Mouse (Mus musculus) mesoderm, embryonic 11.5 days (tissue): ENCODE results near the gene Pot1b.

Experiments
- DNase-seq: peaks from one replicate; pipeline ENCODE4 v3.0.0-alpha.2; 2012; ENCODE audit warnings: low read depth, low spot score

Pot1b gene

DNA sequence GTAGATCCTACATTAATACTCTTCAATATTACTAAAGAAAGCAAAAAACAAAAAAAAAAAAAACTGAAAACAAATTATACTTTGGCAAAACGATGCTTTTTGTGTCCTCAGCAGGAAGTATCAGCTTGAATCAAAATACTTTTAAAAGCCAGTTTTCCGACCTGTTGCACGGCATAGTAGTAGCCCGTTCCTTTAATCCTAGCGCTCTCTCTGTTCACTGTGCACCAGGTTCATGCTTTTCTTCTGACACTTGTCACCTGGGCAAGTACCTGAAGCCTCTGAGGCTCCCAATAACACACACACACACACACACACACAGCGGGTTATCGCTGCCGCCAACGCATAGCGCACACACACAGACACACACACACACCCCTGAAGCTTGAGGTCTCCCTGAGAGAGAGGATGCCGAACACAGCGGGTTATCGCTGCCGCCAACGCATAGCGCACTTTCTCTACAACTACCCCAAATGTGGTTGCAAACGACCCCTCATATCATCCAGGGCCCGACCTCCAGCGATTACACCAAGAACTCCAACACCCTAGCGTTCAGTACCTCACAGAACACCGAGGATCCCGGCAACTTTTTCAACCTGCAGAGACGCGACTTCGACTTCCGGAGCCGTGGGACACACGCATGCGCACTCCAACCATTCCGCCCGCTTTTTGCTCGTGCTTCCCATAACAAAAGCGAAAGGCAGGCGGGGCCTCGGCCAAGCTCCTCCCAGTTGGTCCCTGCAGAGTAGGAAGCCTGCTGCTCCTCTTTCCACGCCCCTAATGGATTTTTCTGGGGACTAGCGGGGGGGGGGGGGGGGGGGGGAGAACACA is at the start of gene Pot1b:
Gene Pot1b, minus strand, starts transcription at position 645 of the 828 bp plus-strand sequence.
- DNase-seq, result peak; percentile 99

DNA sequence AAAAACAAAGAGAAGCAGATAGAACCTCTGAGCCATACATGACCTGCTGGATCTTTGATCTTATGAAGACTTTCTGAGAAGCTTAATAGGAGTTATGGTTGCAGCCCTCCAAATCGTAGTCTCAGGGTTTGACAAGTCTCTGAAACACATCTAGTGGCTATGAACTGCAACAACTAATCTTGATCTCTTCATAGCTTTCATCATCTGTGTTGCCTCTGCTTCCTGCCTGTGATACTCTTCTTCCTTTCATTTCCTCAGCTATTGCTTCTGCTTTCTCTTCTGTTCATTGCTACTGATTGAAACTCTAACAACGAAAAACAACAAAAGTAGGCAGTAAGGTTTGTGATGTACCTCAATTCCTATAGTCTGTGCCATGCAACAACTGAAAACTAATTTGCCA is 38.7 kb upstream of the Pot1b start:
- DNase-seq, result no peak

GRCm38 (mm10) chr17:55749786-55750185 is 37.4 kb upstream of the Pot1b start, which contains the start of gene Adgre4:
TSS of gene Adgre4 (plus strand) at chr17:55749984.
- DNase-seq, result no peak

DNA sequence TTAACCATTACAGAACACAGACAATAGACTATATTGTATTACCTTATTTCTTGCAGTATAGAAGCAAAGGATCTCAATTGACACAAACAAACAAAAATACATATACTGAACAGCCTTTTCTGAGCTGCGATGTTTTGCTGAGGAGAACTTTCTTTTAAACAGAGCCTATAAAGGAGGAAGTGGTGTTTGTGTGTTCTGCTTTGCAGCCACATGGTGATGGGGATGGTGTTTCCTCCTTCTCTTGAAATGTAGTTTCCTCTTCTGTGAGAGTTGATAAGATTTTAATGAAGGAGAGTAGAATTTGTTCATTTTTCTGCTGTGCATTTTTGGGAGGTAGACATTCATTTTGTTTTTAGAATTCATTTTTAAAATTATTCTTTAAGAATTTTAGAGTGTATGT is 24.2 kb upstream of the Pot1b start:
- no peak for DNase-seq

GRCm38 (mm10) chr17:55726193-55726592 is 13.8 kb upstream of the Pot1b start:
- DNase-seq, result no peak

- no peak for DNase-seq
These were observed 9.8 kb upstream of the Pot1b start for GRCm38 (mm10) chr17:55722250-55722649.

- no peak for DNase-seq
These were observed 8.8 kb upstream of the Pot1b start for GRCm38 (mm10) chr17:55721270-55721669.

- DNase-seq, result peak; percentile 1
These were observed 9.6 kb downstream of the Pot1b start for GRCm38 (mm10) chr17:55702865-55703264.

DNA sequence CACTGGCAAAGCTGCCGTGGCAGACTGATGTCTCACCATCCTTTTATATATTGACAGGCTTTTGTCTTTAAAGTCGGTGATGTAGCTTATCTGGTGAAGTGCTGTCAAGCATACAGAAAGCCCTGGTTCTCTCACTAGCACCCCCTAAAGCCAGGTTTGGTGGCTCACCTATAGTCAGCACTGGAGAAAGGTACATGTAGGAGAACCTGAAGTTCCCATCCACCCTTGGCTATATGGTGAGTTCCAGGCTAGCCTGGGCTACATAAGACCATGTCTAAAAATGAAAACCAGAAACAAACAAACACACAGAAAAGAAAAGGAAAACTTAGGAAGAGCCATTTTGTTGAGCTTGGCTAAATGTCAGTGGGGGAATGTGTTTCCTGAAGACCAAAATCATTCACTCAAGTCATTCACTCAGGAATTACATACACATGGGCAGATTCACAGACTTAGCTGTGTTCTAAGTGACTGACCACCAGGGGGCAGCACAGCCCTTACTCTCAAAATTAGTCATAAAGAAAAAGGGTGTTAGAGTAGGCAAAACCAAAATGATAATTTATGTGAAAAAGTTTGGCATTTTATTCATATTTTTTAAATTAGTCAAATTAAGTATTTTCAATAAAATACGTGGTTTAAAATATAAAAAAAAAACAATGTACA is 10.1 kb downstream of the Pot1b start:
- peak; percentile 86 for DNase-seq

DNA sequence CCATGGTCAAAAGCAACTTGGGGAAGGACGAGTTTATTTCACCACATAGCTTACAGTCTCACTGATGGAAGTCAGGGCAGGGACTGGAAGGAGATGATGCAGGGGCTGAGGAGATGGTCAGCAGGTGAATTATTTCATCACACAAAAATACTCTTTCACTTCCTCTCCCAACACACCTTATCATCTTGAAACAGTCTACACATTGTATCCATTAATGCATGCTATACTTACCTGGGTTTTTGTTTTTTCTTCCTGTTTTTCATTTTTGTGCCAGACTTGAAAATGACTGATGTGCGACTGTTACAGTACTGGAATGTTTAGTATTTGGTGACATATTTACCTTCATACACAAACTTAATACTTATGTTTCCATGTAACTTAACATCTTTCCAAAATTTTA is 13.0 kb downstream of the Pot1b start:
- no peak for DNase-seq

DNA sequence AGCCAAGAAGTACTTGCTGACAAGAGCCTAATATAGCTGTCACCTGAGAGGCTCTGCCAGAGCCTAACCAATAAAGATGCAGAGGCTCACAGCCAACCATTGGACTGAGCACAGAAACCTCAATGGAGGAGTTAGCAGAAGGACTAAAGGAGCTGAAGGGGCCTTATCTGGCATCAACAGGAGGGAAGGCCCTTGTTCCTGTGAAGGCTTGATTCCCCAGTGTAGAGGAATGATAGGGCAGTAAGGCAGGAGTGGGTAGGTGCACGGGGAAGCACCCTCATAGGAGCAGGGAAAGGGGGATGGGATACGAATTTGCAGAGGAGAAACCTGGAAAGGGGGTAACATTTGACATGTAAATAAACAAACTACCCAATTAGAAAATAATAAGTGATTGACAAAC is 51.3 kb downstream of the Pot1b start:
- no peak for DNase-seq

GRCm38 (mm10) chr17:55625092-55625491 is 87.3 kb downstream of the Pot1b start, which contains the start of gene Vmn2r118:
TSS of gene Vmn2r118 (minus strand) at chr17:55625192.
- no peak for DNase-seq
